Mouse (Mus musculus): Measurements from ENCODE around the gene Hdac9.

GRCm38 (mm10) chr12:34191246-34191645 is 725.6 kb downstream of the Hdac9 start:
- TF ChIP-seq TAL1 (conservative IDR thresholded peaks at IDR 0.05; ENCODE audit: low read depth, low read length) (no peak), CTCF (IDR thresholded peaks at IDR 0.05; ENCODE audit: low read depth, low read length) (no peak)
